Mouse (Mus musculus) heart, adult 8-10 months (tissue): ENCODE data around the gene Hadh. TPM values are rescaled to one million over a fixed set of nuclear protein-coding genes. Genes with fewer than 3 reads are reported as not detected.

ENCODE experiments used
- DNase-seq: peaks from one replicate; pipeline ENCODE4 v3.0.0; 2022; ENCODE audit warnings: low spot score
- total RNA-seq, 4 experiments: library from RNA; stranded (reverse); gene quantifications; 2 replicates each; pipeline ENCODE4 v1.2.4; 2022

Hadh gene
- total RNA-seq, 4 experiments from 2014 or later, result 729 to 925 (median 854) TPM

DNA sequence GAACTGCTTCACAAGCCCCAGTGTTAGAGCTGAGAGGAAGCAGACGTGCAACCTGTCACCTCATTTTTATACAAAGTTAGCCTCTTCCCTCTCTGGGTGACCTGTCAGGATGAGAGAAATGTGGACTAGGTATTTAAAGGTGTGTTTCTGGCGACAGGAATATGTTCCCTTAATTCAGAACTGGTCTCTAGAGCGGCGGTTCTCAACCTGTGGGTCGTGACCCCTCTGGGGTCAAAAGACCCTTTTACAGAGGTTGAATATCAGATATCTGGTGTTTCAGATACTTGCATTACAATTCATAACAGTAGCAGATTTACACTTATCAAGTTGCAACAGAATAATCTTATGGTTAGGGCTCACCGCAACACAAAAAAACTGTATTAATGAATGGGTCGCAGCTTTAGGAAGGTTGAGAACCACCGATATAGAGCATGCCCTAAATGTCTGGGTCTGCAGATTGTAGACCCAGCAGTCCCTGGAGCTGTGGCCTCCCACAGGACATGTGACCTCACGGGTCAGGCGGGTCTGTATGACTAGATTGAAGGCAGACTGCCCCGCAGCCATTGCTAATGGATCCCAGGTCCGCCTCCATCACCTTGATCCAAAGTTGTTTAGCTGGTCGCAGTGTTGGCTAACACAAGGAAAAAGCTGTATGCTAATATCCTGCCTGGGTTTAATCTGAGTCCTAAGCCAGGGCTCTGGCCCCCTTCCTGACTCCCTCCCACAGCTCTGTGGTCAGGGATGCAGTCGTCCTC, 53.1 kb downstream of the Hadh start:
- DNase-seq, result no peak

DNA sequence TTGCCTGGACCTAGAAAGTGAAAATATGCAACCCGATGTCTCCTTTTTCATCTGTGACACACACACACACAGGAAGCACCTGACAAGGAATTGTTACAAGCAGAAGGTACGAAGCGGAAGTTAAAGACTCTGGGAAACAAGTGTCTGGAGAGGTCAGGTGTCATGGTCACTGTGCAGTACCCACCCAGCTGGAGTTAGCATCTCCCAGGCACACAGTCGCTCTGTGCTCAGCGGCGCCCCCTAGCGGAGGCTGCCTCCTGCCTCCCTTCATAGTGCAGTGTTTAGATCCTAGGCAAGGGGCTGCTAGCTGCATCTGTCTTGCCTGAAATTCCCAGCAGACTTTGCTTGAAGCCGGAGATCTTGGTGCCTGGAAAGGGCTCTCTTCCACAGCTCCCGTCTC, 57.1 kb downstream of the Hadh start:
- DNase-seq, result no peak

DNA sequence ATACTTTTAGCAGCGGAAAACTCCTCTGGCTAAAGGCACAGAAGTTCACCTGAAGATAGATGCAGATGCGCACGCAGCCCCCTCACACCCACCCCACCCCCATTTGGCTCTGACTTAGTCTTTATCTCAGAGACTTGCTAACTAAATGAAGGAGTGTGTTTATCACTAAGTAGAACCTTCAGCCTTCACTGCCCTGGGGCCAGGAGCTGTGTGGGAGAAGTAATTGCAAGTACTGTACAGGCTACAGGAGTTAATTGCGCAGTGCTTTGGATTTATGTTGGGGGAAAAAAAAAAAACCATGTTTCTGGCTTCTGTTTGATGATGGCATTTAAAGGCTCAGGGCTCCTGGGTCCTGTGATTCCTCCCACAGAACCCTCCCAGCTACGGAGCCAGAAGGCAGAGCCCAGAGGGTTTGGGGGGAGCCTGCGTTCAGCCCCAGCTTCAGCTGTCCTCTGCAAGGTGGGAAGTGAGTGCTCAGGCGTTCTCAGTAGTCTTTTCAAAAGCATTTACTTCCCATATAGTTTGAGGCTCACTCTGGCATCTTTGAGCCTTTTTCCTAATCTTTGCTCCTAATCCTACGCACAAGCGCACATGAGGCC, 57.7 kb downstream of the Hadh start:
- no peak for DNase-seq

DNA sequence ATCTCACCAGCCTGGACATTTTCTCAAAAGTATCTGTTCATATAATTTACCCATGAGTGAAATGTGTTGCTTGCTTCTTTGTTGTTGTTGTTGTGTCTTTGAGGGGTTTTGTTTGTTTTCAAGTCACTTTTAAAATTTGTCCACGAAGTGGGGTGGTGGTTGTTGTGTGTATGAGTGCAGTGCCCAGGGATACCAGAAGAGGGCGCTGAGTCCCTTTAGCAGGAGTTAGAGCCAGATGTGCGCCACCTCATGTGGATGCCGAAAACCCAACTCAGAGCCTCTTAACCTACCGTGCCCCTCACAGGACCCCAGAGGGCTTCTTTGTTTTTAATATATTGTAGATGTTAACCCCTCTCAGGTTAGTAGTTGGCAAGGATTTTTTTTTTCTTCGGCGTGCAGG, 59.7 kb downstream of the Hadh start:
- no peak for DNase-seq

DNA sequence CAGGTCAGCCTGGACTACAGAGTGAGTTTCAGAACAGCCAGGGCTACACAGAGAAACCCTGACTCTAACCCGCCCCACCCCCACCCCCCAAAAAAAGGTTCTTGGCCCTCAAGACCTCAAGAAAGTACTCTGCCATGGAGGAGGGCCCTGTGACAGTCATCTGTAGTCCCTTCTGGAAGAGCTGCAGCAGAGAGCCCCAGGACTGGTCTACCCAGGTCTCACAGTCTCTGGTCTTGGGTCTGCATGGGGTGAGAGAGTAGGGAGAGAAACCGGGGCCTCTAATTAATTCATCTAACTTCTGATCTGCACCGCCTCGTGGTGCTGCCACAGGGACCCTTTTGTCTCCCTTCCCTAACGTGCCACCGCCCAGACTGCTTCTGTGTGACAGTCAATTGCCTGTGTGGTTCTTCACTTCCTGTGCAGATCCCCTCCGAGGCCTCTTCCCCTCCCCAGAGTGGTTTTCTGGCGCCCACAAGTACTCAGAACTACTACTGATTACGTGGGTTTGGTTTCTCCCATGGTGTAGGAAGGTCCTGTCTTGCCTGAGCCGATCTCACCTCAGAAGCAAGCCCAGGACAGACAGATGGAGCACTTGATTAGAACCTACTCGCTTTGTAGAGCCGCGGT, 63.5 kb downstream of the Hadh start:
- no peak for DNase-seq

DNA sequence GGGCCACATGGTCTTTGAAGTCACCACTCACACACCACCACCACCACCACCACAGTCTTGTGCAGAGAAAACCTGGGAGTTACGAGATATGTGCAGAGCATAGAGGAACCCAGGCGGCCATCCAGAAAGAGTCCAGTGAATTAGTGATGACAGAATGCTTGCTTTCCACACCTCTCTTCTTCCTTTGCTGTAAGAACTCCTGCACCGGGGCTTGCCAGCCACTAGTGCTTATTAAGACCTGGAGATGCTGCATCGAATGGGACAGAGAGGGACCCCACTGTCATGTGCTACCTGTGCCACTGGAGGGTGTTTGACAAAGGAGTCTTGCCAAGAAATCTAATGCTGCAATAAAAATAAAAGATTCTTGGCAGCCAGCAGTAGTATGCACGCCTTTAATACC, 64.1 kb downstream of the Hadh start:
- DNase-seq, result no peak

DNA sequence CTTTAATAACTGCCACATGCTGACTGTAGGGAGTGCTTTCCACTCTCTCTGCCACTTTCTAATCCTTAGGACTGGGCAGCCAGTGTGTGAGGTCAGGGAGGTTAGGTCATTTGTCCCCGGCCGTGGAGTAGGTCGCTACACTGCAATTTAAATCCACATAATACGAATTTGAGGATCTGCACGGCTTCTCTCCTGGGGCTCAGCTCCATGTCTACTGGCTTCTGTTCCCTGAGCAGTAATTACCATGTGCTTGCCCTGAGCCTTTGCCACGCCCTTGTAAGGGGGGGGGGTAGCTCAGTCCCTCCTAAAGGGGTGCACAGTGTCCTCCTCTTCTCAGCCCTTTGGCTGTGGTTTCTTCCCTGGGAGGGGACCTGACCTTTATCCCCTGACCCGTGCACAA, 69.6 kb downstream of the Hadh start:
- DNase-seq, result no peak

DNA sequence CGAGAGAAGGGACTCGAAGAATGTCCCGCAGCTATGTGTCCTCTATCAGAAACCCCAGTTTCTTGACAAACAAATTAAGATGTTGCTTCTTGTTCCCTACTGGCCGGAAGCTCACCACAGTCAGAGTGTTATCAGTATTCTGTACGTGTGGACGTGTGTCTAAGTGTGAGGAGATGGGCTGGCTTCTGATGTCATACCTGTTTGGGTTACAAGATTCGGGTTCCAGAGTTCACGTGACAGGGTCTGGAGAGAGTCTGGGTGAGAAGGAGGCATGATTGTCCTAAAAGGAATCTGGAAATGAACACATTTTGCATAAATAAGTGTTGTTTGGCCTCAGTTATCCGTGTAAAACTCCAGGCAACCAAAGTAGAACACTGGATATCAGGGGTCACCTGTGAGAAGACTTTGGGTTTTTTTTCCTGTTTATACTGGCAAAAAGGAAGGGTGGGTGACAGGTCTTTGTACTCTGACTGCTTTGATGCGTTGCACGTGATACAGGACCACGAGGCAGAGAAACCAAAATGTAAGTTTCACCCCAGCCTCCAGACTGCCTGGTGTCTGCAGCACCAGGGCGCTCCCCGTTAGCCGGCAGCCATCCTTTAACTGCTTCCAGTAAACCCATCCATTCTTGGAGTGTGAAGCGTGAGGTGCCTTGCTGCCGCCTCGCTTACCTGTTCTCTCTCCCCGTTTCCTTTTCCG, 72.2 kb downstream of the Hadh start:
- DNase-seq, result no peak

DNA sequence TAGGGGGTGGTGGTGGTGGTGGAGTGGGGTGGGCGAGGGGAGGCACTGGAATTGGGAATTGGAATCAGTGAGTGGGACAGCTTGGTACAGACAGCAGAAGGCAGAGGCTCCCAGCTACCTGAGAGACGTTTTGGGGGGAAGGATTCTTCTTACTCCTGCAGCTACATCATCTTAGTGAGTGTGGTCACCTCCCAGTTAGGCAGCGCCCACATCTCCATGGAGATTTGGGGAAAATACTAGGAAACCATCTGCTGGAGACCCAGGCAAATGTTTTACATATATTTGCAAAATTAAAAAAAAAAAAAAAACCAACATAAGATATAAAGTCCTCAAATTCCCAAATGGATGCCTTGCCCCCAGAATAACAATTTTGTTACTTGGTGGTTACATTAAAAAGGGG, 72.9 kb downstream of the Hadh start:
- DNase-seq, result no peak

DNA sequence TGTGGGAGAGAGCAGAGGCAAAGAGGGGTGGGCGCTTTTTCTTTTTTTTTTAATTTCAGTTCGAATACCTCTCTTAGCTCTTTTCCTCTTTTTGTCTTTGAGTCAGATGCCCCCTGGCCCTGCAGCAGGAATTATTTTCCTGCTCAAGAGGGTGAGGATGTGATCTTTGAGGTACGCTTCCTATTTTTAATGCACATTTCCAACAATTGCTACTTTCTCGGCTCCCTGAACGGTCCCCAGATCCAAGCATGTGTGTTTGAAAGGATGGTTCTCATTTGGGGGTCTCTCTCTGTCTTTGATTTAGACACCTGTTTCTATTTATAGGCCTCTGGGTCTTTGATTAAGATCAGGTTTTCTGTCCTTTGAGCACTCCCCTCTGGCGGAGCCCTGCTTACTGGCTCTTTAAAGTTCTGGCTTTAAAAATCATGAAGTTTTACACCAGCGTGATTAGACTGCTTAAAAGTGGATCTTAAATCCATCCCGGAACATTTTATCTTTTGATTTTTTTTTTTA, 75.3 kb downstream of the Hadh start:
- no peak for DNase-seq

DNA sequence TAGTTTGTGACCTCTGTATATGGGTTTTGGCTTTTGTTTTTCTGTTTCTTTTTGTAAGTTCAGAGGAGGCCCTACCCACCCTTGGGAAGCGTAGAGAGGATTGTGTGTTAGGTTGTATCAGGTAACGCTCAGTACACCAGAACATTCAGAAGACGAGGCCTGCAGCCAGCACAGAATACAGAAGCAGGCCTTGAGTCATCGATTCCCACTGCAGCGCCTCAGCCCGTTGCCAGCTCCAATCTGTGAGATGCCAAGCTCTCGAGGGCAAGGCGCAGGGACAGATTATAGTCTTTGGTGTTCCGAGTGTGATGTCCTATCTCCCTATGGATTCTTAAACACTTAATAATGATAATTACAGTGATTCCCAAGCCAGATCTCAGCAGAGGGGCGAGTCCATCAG, 75.9 kb downstream of the Hadh start:
- DNase-seq, result no peak

DNA sequence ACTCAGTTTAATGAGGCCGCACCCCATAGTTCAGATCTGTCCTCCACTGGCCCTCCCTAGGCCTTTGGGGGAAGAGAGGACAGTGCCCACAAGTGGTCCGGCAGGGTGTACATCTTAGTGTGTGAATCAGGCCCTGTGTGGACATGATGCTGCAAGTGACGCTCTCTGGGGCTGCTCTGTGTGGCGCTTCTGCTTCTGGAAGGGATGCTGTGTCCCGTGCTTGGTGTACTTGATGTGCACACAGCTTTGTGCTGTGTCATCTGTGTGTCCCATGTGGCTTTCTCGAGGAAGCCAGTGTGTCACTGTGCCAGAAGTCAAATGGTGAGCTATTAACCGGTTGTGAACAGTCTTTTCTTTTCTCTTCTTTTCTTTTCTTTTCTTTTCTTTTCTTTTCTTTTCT, 80.4 kb downstream of the Hadh start:
- DNase-seq, result no peak

DNA sequence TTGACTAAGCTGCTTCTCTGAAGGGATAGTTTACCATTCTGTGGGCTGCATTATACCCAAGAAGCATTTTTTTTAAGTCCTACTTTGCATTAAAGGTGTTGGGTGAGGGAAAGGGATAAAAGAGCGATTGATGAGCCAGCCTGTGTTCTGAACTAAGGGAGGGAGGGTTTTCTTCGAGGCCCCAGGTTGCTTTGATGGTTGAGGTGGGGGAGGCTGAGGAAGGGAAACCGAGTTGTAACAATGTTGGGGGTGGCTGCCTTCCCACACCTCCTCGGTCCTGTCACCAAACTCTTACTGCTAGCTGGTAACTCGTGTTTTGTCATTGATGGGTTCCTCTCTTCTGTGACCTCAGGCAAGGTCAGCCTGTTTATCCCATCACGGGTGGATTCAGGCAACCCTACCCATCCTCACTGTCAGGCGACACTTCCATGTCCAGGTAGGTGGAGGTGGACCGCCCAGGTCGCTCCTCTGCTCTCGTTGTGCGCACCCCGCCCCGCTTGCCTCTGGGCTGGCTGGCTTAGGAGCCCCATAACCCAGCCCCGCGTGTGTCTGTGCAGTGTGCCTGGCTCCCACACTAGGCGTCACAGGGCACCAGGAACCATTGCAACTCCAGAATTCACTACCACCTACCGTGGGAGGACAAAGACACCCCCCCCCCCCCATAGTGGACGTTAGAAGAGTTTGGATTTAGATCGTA, 81.1 kb downstream of the Hadh start:
- no peak for DNase-seq

DNA sequence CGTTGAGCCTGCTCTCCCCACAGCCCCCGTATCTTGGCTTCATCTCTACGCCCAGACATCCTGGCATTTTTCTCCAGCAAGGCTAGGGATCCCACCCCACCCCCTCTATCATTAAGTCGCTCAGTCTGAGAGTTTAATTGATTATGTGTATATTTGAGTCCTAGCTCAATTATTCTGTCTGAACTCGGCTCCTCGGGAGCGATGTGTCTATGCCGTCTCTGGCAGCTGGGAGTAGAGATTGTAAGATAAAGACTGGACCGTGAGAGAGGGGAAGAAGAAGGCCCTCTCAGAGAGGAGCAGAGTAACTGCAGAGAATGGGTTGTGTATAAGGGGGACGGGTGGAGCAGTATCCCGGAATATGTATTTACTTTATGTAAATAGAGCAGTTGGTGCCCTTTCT, 81.7 kb downstream of the Hadh start:
- no peak for DNase-seq

DNA sequence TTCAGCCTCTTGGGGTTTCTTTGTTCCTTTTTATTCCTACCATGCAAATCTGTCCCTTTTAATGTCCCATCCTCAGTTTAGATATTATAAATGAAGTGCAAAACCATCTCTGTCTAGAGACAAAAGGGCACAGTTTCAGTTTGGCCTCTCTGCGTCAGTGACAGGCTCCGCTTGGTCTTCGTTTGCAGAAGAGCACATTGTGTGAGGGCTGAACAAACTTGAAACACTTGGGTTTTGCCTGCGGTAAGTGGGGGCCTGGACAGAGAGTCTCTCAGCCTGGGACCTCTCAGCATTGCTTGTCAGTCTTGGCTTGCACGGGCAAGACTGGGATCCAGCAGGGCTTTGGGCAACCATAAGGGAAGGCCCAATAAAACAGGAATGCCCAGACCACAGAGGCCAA, 85.7 kb downstream of the Hadh start:
- DNase-seq, result no peak

Other genes starting within 250 kb of the Hadh start
- under 1 TPM in 3 of 4 experiments, not detected in 1; 0.14 to 0.31 (median 0.26) TPM for gene Lef1, start 161.6 kb downstream of the Hadh start, total RNA-seq
- 10 to 100 TPM; 33.6 to 39.7 (median 37.5) TPM for gene Cyp2u1, start 31.1 kb upstream of the Hadh start, total RNA-seq
- 1 to 10 TPM; 1.3 to 2.0 (median 1.7) TPM for gene Sgms2, start 219.3 kb upstream of the Hadh start, total RNA-seq